Comparison of ENCODE assay signal across 11 mouse cellular contexts in the genomic region with DNA sequence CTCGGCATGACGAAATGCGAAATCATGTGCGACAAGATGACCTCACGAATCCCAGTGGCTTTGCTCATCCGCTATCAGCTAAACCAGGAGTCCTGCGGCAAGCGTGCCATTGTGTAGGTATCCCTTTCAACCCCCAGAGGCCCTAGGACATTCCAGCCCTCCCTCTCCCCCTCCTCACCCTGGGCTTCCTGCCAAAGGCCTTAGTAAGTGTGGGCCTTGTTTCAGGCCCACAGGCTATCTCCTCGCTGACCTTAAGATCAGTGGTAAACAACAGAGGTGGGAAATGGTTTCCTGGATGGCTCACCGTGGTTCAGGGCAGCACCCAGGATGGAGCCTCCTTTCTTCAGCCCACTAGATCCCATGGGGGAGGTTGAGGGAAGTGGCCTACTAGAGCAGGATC. TPM values are rescaled to one million over a fixed set of nuclear protein-coding genes. Genes with fewer than 3 reads are reported as not detected.
DNase-seq lines count a peak whose midpoint lies in the region; ATAC-seq and TF ChIP-seq lines count a peak whose summit lies in the region.
"Had no signal": no experiment of that assay in that cellular context is flagged by ENCODE, and none has a peak within 500 bp of the region (broad histone marks: within the 10 kb centered on the region; RNA-seq: fewer than 3 reads in every experiment).

No protein-coding gene starts in this region.

- no peak overlapping the region for H3K4me2 ChIP-seq in forebrain, embryonic 12.5 days
- no peak overlapping the region for H3K4me2 ChIP-seq in forebrain, embryonic 13.5 days
- H3K4me2 ChIP-seq: liver, embryonic 15.5 days had no signal

- H3K9me3 ChIP-seq in forebrain, embryonic 12.5 days: no peaks in the 10 kb centered on the region
- H3K9me3 ChIP-seq in forebrain, embryonic 13.5 days (replicated peaks): no peaks in the 10 kb centered on the region
- no peaks in the 10 kb centered on the region for H3K9me3 ChIP-seq in limb, embryonic 10.5 days (replicated peaks)
- H3K9me3 ChIP-seq: liver, embryonic 15.5 days had no signal

- H3K27me3 ChIP-seq in forebrain, embryonic 12.5 days: peaks cover 11% of the 10 kb centered on the region
- H3K27me3 ChIP-seq in forebrain, embryonic 13.5 days: peaks cover under 1% of the 10 kb centered on the region; the same call in 1 of the 2 replicates
- peaks cover 29% of the 10 kb centered on the region for H3K27me3 ChIP-seq in limb, embryonic 10.5 days (ENCODE audit: low read depth, poor library complexity, severe bottlenecking)
- H3K27me3 ChIP-seq in thymus, adult 2 months (ENCODE audit: control insufficient read depth, insufficient read depth, low read length): no peaks in the 10 kb centered on the region; the same call in 1 of the 2 replicates
- H3K27me3 ChIP-seq: Patski had no signal

- 0 out of 2 replicates have a peak overlapping the region, but pooled peaks have one; percentile 13 for H3K27ac ChIP-seq in forebrain, embryonic 12.5 days
- no peak overlapping the region for H3K27ac ChIP-seq in forebrain, embryonic 13.5 days
- peak overlapping the region; percentile 32; the same call in 1 of the 2 replicates for H3K27ac ChIP-seq in layer of hippocampus, adult 2 months
- peak overlapping the region; percentile 43 for H3K27ac ChIP-seq in brown adipose tissue, adult 24 weeks (replicated peaks; ENCODE audit: low read depth, low read length)
- peak overlapping the region; percentile 56 for H3K27ac ChIP-seq in limb, embryonic 10.5 days
- no peak overlapping the region for H3K27ac ChIP-seq in thymus, adult 2 months (ENCODE audit: control insufficient read depth, insufficient read depth, low read length)
- H3K27ac ChIP-seq: liver, embryonic 15.5 days had no signal

- WGBS in forebrain, embryonic 12.5 days: 72% methylated on average over 10 of the region's 10 CpGs
- 74% methylated on average over 10 of the region's 10 CpGs for WGBS in forebrain, embryonic 13.5 days
- WGBS in limb, embryonic 10.5 days: 82% methylated on average over 10 of the region's 10 CpGs
- 81% methylated on average over 10 of the region's 10 CpGs for WGBS in thymus, adult 2 months

- H3K9ac ChIP-seq in forebrain, embryonic 12.5 days: no peak overlapping the region
- H3K9ac ChIP-seq in forebrain, embryonic 13.5 days: no peak overlapping the region
- H3K9ac ChIP-seq: liver, embryonic 15.5 days had no signal

- no peak for TF ChIP-seq CTCF in layer of hippocampus, adult 2 months (conservative IDR thresholded peaks at IDR 0.05)
- no peak for TF ChIP-seq CTCF in thymus, adult 2 months (IDR thresholded peaks at IDR 0.05; ENCODE audit: borderline replicate concordance, control insufficient read depth, extremely low read depth, insufficient read depth, low read length, poor library complexity)

- no peak for TF ChIP-seq POLR2A in thymus, adult 2 months (IDR thresholded peaks at IDR 0.05; ENCODE audit: control insufficient read depth, extremely low read depth, insufficient read depth, low read length, poor library complexity)

- H3K36me3 ChIP-seq in forebrain, embryonic 12.5 days (replicated peaks): no peaks in the 10 kb centered on the region
- 0 out of 2 replicates have a peak, but pooled peaks cover 3% of the 10 kb centered on the region for H3K36me3 ChIP-seq in forebrain, embryonic 13.5 days (ENCODE audit: poor library complexity, severe bottlenecking)
- H3K36me3 ChIP-seq in limb, embryonic 10.5 days: no peaks in the 10 kb centered on the region
- H3K36me3 ChIP-seq in thymus, adult 2 months (ENCODE audit: control insufficient read depth, insufficient read depth, low read length): no peaks in the 10 kb centered on the region
- H3K36me3 ChIP-seq: liver, embryonic 15.5 days had no signal

- DNase-seq in layer of hippocampus, adult 2 months (ENCODE audit: low spot score in 2 of 2): no peak
- no peak for DNase-seq in layer of hippocampus, postnatal 14 days (ENCODE audit: low spot score in 2 of 2)
- no peak for DNase-seq in limb, embryonic 10.5 days (ENCODE audit: low spot score)
- DNase-seq in thymus, adult 2 months: no peak
- no peak for DNase-seq in gastrocnemius, adult 18-20 months (ENCODE audit: low spot score)

- peaks cover 30% of the 10 kb centered on the region for H3K4me1 ChIP-seq in forebrain, embryonic 12.5 days
- H3K4me1 ChIP-seq in forebrain, embryonic 13.5 days: peaks cover 35% of the 10 kb centered on the region
- H3K4me1 ChIP-seq in brown adipose tissue, adult 24 weeks (ENCODE audit: control insufficient read depth, insufficient read depth, insufficient read length, low read length): peaks cover 25% of the 10 kb centered on the region
- H3K4me1 ChIP-seq in limb, embryonic 10.5 days: peaks cover 39% of the 10 kb centered on the region
- peaks cover 4% of the 10 kb centered on the region; the same call in 1 of the 2 replicates for H3K4me1 ChIP-seq in thymus, adult 2 months (replicated peaks; ENCODE audit: control insufficient read depth, insufficient read depth, low read length)

- ATAC-seq in forebrain, embryonic 12.5 days (ENCODE audit: low FRiP score): no peak
- ATAC-seq in forebrain, embryonic 13.5 days: no peak
- ATAC-seq: Patski had no signal

- H3K4me3 ChIP-seq in forebrain, embryonic 12.5 days (replicated peaks): no peak overlapping the region
- H3K4me3 ChIP-seq in forebrain, embryonic 13.5 days: no peak overlapping the region
- H3K4me3 ChIP-seq in layer of hippocampus, adult 2 months: no peak overlapping the region
- no peak overlapping the region for H3K4me3 ChIP-seq in brown adipose tissue, adult 24 weeks (ENCODE audit: insufficient read depth, low read depth, low read length)
- no peak overlapping the region for H3K4me3 ChIP-seq in limb, embryonic 10.5 days
- no peak overlapping the region for H3K4me3 ChIP-seq in thymus, adult 2 months (ENCODE audit: control insufficient read depth, insufficient read depth, low read length)
- H3K4me3 ChIP-seq: liver, embryonic 15.5 days had no signal

RNA-seq across cellular contexts. Expression of gene Cx3cl1, which starts 6.2 kb away (rescaled TPM):
- polyA plus RNA-seq in forebrain, embryonic 12.5 days (2016; fragmentation: Nextera tagmentation; extraction: Ambion mirVana): 8.3 and 9.4 TPM in 2 replicates
- 6.9 and 8.6 TPM in 2 replicates for polyA plus RNA-seq in forebrain, embryonic 13.5 days (2015; fragmentation: Nextera tagmentation; extraction: Ambion mirVana)
- 100 to 1,000 TPM; 396 to 397 TPM for total RNA-seq in layer of hippocampus, adult 2 months (2021)
- total RNA-seq in layer of hippocampus, postnatal 14 days (2021): 100 to 1,000 TPM; 458 to 482 TPM
- 1.7 and 2.2 TPM in 2 replicates for polyA plus RNA-seq in brown adipose tissue, adult 24 weeks (2012; ENCODE audit: insufficient read depth, insufficient read length, missing spikeins)
- polyA plus RNA-seq in limb, embryonic 10.5 days (2016; fragmentation: Nextera tagmentation; extraction: Ambion mirVana): 2.7 and 5.3 TPM in 2 replicates
- 31.0 and 33.8 TPM in 2 replicates for polyA plus RNA-seq in thymus, adult 2 months (2012; rRNA removed)
- 1 to 10 TPM in 1 of 2 experiments, under 1 TPM in 1; 0.71 to 1.5 TPM for total RNA-seq in gastrocnemius, adult 18-20 months (2021)

RNA-seq across cellular contexts. Expression of gene Ccl17, which starts 32.2 kb away (rescaled TPM):
- 0.56 TPM in 1 of 2 replicates, not detected in the other for polyA plus RNA-seq in forebrain, embryonic 12.5 days (2016; fragmentation: Nextera tagmentation; extraction: Ambion mirVana)
- not detected in 2 replicates for polyA plus RNA-seq in forebrain, embryonic 13.5 days (2015; fragmentation: Nextera tagmentation; extraction: Ambion mirVana)
- 1 to 10 TPM; 3.4 to 6.0 TPM for total RNA-seq in layer of hippocampus, adult 2 months (2021)
- 10 to 100 TPM in 1 of 2 experiments, 1 to 10 TPM in 1; 7.3 to 11.1 TPM for total RNA-seq in layer of hippocampus, postnatal 14 days (2021)
- not detected in 2 replicates for polyA plus RNA-seq in brown adipose tissue, adult 24 weeks (2012; ENCODE audit: insufficient read depth, insufficient read length, missing spikeins)
- not detected in 2 replicates for polyA plus RNA-seq in limb, embryonic 10.5 days (2016; fragmentation: Nextera tagmentation; extraction: Ambion mirVana)
- polyA plus RNA-seq in thymus, adult 2 months (2012; rRNA removed): 8.0 and 15.7 TPM in 2 replicates
- not detected for total RNA-seq in gastrocnemius, adult 18-20 months (2021)
- polyA plus RNA-seq: liver, embryonic 15.5 days had no signal

RNA-seq across cellular contexts. Expression of gene Ccl22, which starts 32.6 kb away (rescaled TPM):
- polyA plus RNA-seq in forebrain, embryonic 12.5 days (2016; fragmentation: Nextera tagmentation; extraction: Ambion mirVana): not detected in 2 replicates
- not detected in 2 replicates for polyA plus RNA-seq in forebrain, embryonic 13.5 days (2015; fragmentation: Nextera tagmentation; extraction: Ambion mirVana)
- total RNA-seq in layer of hippocampus, adult 2 months (2021): under 1 TPM in 1 of 2 experiments, not detected in 1; 0.37 TPM
- under 1 TPM; 0.17 to 0.18 TPM for total RNA-seq in layer of hippocampus, postnatal 14 days (2021)
- not detected in 2 replicates for polyA plus RNA-seq in brown adipose tissue, adult 24 weeks (2012; ENCODE audit: insufficient read depth, insufficient read length, missing spikeins)
- polyA plus RNA-seq in limb, embryonic 10.5 days (2016; fragmentation: Nextera tagmentation; extraction: Ambion mirVana): not detected in 2 replicates
- polyA plus RNA-seq in thymus, adult 2 months (2012; rRNA removed): 109 and 122 TPM in 2 replicates
- not detected for total RNA-seq in gastrocnemius, adult 18-20 months (2021)
- polyA plus RNA-seq: neural tube, embryonic 14.5 days; Patski had no signal

Comparison
In these comparisons a context has a peak if more than half of its experiments do, and no peak if none do; other contexts are left out.
1. H3K27ac ChIP-seq: peak in forebrain, embryonic 12.5 days (single experiment), layer of hippocampus, adult 2 months (single experiment), brown adipose tissue, adult 24 weeks (single experiment) and limb, embryonic 10.5 days (single experiment); none in forebrain, embryonic 13.5 days (single experiment) and thymus, adult 2 months (single experiment).
2. RNA of gene Ccl22, which starts 32.6 kb away (polyA plus RNA-seq): 109 to 122 TPM in thymus, adult 2 months; not detected in forebrain, embryonic 12.5 days, not detected in forebrain, embryonic 13.5 days, not detected in brown adipose tissue, adult 24 weeks and not detected in limb, embryonic 10.5 days; every median in the first group is over 10 times any median in the second.